Mouse (Mus musculus) neural tube, embryonic 15.5 days (tissue): Measurements from ENCODE around the gene Krtap12-1. TPM values are rescaled to one million over a fixed set of nuclear protein-coding genes. Genes with fewer than 3 reads are reported as not detected.
"Not testable (repeated sequence)": the region's sequence is repeated elsewhere in the genome, so short reads cannot be mapped to it uniquely, and the experiment has no call there.

ENCODE experiments used
- ATAC-seq: fragments of 200-750 bp; cut with Nextera tagmentation; 2 replicates; pipeline ENCODE4 v1.8.0; 2017; ENCODE audit warnings: mild to moderate bottlenecking, moderate TSS enrichment, moderate library complexity; ENCODE audit not compliant: low FRiP score
- H3K27ac ChIP-seq: fragments of 300-500 bp; sonication (generic); replicated peaks from 2 replicates; pipeline ENCODE4 v1.5.1; 2015; ENCODE audit warnings: mild to moderate bottlenecking, inconsistent platforms
- H3K27me3 ChIP-seq: fragments of 300-500 bp; sonication (generic); replicated peaks from 2 replicates; pipeline ENCODE4 v1.6.1; 2015; ENCODE audit warnings: inconsistent platforms
- H3K36me3 ChIP-seq: fragments of 300-500 bp; sonication (generic); 2 replicates; pipeline ENCODE4 v1.6.1; 2015; ENCODE audit warnings: inconsistent platforms
- H3K4me1 ChIP-seq: fragments of 300-500 bp; sonication (generic); 2 replicates; pipeline ENCODE4 v1.6.1; 2015; ENCODE audit warnings: inconsistent platforms
- H3K4me2 ChIP-seq: fragments of 300-500 bp; sonication (generic); 2 replicates; pipeline ENCODE4 v1.6.1; 2015; ENCODE audit warnings: inconsistent platforms, mild to moderate bottlenecking, moderate library complexity
- H3K4me3 ChIP-seq: fragments of 300-500 bp; sonication (generic); replicated peaks from 2 replicates; pipeline ENCODE4 v1.5.1; 2015; ENCODE audit warnings: mild to moderate bottlenecking, inconsistent platforms
- H3K9ac ChIP-seq: fragments of 300-500 bp; sonication (generic); replicated peaks from 2 replicates; pipeline ENCODE4 v1.6.1; 2015; ENCODE audit warnings: mild to moderate bottlenecking, inconsistent platforms
- H3K9me3 ChIP-seq: fragments of 300-500 bp; sonication (generic); replicated peaks from 2 replicates; pipeline ENCODE4 v1.6.1; 2016; ENCODE audit warnings: inconsistent platforms
- WGBS: fragments of 180-500 bp; shearing (Covaris S2); methylation state at CpG from one replicate; pipeline ENCODE4 v1.1.7; 2015; ENCODE audit warnings: mixed read lengths; 5-methylcytosine and 5-hydroxymethylcytosine counted together
- polyA plus RNA-seq: library from polyadenylated mRNA; unstranded; fragments of >200 nt; fragmentation: Nextera tagmentation; extraction: Ambion mirVana; gene quantifications from 2 replicates; pipeline ENCODE4 v1.2.1, GENCODE M21; 2015

Gene Krtap12-1
- not detected in 2 replicates for polyA plus RNA-seq

GRCm38 (mm10) chr10:77720299-77720698, at the start of gene Krtap12-1:
Gene Krtap12-1 (plus strand): TSS chr10:77720599.
- not testable (repeated sequence) for H3K27me3 ChIP-seq, ATAC-seq, H3K9ac ChIP-seq, H3K4me3 ChIP-seq, H3K4me1 ChIP-seq, H3K9me3 ChIP-seq, H3K4me2 ChIP-seq, H3K27ac ChIP-seq, H3K36me3 ChIP-seq
- WGBS, result 83% methylated on average over 1 of the region's 1 CpGs

GRCm38 (mm10) chr10:77670710-77671109, 49.7 kb upstream of the Krtap12-1 start:
- ATAC-seq, result no peak
- Histone ChIP-seq H3K9ac (no peak overlapping the region), H3K27ac (no peak overlapping the region), H3K4me2 (no peak overlapping the region), H3K9me3 (no peaks in the 10 kb centered on the region), H3K4me3 (no peak overlapping the region), H3K36me3 (no peaks in the 10 kb centered on the region), H3K4me1 (no peaks in the 10 kb centered on the region), H3K27me3 (peaks cover 2% of the 10 kb centered on the region; the same call in 1 of the 2 replicates)
- 87% methylated on average over 4 of the region's 4 CpGs for WGBS

DNA sequence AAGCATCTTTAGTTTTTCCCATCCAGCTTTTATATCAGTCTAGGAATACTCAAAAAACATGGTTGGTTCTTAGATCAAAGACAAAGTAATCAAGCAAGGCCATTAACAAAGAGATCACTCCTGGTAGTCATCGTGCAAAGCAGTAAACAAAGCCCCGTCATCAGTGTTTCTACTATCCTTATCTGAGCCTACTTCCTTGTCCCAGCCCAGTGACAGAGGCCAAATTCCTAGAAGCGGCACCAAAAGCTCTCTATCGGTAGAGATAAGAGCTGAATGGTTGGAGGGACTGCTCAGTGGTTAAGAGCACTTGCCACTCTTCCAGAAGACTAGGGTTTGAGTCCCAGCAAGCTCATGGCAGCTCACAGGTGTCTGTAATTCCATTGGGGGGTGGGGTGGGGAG, 48.9 kb upstream of the Krtap12-1 start:
- Histone ChIP-seq H3K36me3 (no peaks in the 10 kb centered on the region), H3K27ac (no peak overlapping the region), H3K4me3 (no peak overlapping the region), H3K9ac (no peak overlapping the region), H3K9me3 (no peaks in the 10 kb centered on the region), H3K4me1 (no peaks in the 10 kb centered on the region), H3K27me3 (peaks cover 10% of the 10 kb centered on the region), H3K4me2 (no peak overlapping the region)
- ATAC-seq, result no peak
- WGBS, result 73% methylated on average over 4 of the region's 4 CpGs

GRCm38 (mm10) chr10:77673765-77674164, 46.6 kb upstream of the Krtap12-1 start:
- H3K4me3 ChIP-seq, result no peak overlapping the region
- no peak overlapping the region for H3K27ac ChIP-seq
- no peaks in the 10 kb centered on the region for H3K36me3 ChIP-seq
- no peak for ATAC-seq
- H3K27me3 ChIP-seq, result peaks cover 32% of the 10 kb centered on the region
- 68% methylated on average over 13 of the region's 13 CpGs for WGBS
- H3K9me3 ChIP-seq, result no peaks in the 10 kb centered on the region
- H3K9ac ChIP-seq, result no peak overlapping the region
- H3K4me1 ChIP-seq, result peaks cover 15% of the 10 kb centered on the region
- no peak overlapping the region for H3K4me2 ChIP-seq

DNA sequence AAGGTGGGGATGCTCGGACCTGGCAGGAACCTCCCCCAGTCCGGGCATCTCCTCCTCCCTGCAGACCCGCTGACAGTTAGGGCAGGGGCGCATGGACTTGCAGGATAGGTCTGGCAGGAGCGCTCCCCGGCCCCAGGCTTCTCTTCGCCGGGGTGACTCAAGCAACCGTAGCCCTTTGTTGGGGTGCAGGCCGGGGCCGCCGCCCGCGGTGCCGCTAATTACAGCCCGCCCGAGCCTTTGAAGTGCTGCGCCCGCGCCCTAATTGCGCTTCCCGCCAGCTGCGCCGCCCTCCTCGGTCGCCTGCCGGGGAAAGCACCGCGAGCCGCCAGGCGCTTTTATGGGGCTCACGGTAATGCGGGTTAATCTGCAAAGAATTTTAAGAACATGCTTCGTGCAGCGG, 42.8 kb upstream of the Krtap12-1 start:
- H3K36me3 ChIP-seq, result no peaks in the 10 kb centered on the region
- peaks cover 41% of the 10 kb centered on the region for H3K27me3 ChIP-seq
- H3K9ac ChIP-seq, result 0 out of 2 replicates have a peak overlapping the region, but pooled peaks have one; percentile 1
- H3K27ac ChIP-seq, result no peak overlapping the region
- no peak for ATAC-seq
- H3K4me2 ChIP-seq, result peak overlapping the region; percentile 65
- peak overlapping the region; percentile 31 for H3K4me3 ChIP-seq
- H3K4me1 ChIP-seq, result peaks cover 15% of the 10 kb centered on the region
- WGBS, result under 1% methylated on average over 35 of the region's 35 CpGs
- H3K9me3 ChIP-seq, result no peaks in the 10 kb centered on the region

- WGBS, result 81% methylated on average over 7 of the region's 7 CpGs
These were observed 37.4 kb upstream of the Krtap12-1 start for GRCm38 (mm10) chr10:77682994-77683393.

DNA sequence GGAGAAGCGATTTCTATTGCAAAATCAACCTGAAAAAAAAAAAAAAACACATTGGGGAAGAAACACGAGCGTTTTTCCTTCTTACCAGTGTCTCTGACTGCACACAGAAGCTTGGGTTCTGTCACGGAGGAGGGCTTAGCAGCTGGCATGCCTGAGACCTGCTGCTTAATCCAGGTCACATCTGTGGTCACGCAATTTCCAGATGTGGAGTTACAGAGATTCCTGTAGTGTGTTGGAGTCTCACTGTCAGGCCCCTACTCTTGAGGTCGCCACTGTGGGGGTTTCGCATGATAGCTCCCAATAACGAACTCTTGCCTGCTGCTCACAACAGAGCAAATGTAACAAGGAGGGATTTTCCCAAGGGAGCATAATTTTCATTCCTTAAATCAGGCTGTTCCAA, 36.2 kb upstream of the Krtap12-1 start:
- WGBS, result 48% methylated on average over 8 of the region's 8 CpGs
- H3K27ac ChIP-seq, result no peak overlapping the region
- no peak overlapping the region for H3K9ac ChIP-seq
- no peaks in the 10 kb centered on the region for H3K36me3 ChIP-seq
- no peak overlapping the region for H3K4me2 ChIP-seq
- no peaks in the 10 kb centered on the region for H3K9me3 ChIP-seq
- no peak for ATAC-seq
- peaks cover 36% of the 10 kb centered on the region for H3K27me3 ChIP-seq
- H3K4me1 ChIP-seq, result peaks cover 19% of the 10 kb centered on the region
- no peak overlapping the region for H3K4me3 ChIP-seq

More at GRCm38 (mm10) chr10:77682994-77683393, 37.4 kb upstream of the Krtap12-1 start:
- H3K27ac ChIP-seq, result no peak overlapping the region
- H3K36me3 ChIP-seq, result no peaks in the 10 kb centered on the region
- no peaks in the 10 kb centered on the region for H3K9me3 ChIP-seq
- H3K4me2 ChIP-seq, result no peak overlapping the region
- peaks cover 24% of the 10 kb centered on the region for H3K4me1 ChIP-seq
- ATAC-seq, result no peak
- H3K4me3 ChIP-seq, result no peak overlapping the region
- no peak overlapping the region for H3K9ac ChIP-seq
- H3K27me3 ChIP-seq, result peaks cover 42% of the 10 kb centered on the region

DNA sequence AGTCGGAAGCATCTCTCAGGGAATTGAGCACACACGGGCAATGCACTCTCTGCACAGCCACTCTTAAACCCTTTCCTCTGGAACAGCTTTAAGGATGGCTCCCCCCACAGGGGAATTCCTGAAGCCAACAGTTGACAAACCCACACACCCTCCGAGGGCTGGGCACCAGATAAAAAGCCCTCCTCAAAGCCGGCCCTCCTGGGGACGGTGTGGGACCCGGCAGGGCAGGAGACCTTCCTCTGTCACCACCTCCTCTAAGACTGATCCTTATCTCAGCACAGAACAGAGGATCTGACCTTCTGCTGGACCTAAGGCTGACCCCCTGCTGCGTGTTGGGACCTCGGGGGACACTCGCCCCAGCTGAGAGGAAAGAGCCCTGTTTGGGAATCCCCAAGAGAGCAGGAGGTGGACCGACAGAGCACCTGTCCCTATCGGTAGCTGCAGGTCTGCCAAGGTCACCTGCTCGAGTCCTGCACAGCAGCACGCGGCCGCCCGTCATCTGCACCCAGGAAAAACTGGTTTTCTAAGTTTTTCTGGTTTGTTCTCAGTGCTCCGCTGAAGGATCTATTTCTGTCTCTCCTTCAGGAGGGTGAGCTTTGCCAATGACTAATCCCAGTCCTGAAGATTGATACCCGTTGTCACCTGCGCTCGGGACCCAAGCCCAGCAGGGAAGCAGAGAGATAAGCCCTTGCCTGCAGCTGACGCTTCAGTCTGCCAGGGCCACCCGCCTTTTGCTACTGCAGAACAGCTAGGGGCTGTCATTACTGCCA, 34.3 kb upstream of the Krtap12-1 start, which contains the start of gene Tspear:
TSS of gene Tspear (plus strand) at position 675 of the 770 bp plus-strand sequence.
- Histone ChIP-seq H3K4me2 (no peak within 1 kb of the TSS), H3K27ac (no peak within 1 kb of the TSS), H3K9ac (no peak within 1 kb of the TSS), H3K36me3 (no peaks in the 10 kb centered on the region), H3K9me3 (no peaks in the 10 kb centered on the region), H3K4me1 (peaks cover 25% of the 10 kb centered on the region), H3K4me3 (no peak within 1 kb of the TSS), H3K27me3 (peaks cover 31% of the 10 kb centered on the region)
- no peak for ATAC-seq
- 11% methylated on average over 22 of the region's 22 CpGs for WGBS

DNA sequence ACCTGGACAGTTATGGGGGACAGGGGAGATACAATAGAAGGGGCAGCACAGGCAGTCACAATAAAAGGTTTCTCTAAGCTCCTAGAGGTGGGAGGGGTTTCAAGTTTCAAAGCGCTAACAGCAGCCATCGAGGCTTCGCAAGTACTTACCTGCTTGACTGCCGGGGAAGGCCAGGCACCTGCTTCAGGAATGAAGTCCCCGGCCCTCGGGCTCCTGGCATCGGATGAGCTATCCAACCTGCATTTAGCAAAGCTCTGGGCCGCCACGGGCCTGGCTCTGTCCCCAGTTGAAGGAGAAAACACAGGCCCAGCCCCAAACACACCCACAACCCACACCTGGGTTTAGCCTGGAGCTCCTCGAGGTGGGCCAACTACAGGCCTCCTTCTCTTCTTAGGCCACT, 33.4 kb upstream of the Krtap12-1 start:
- Histone ChIP-seq H3K27me3 (peaks cover 31% of the 10 kb centered on the region), H3K4me1 (peaks cover 25% of the 10 kb centered on the region), H3K4me3 (no peak overlapping the region), H3K9ac (no peak overlapping the region), H3K27ac (no peak overlapping the region), H3K9me3 (no peaks in the 10 kb centered on the region), H3K36me3 (no peaks in the 10 kb centered on the region), H3K4me2 (no peak overlapping the region)
- WGBS, result 26% methylated on average over 10 of the region's 10 CpGs
- no peak for ATAC-seq

- not testable (repeated sequence) for H3K9me3 ChIP-seq, H3K36me3 ChIP-seq, H3K4me3 ChIP-seq, H3K4me2 ChIP-seq, H3K27ac ChIP-seq, ATAC-seq, H3K9ac ChIP-seq
- WGBS, result 63% methylated on average over 3 of the region's 3 CpGs
- peaks cover 17% of the 10 kb centered on the region for H3K4me1 ChIP-seq
- H3K27me3 ChIP-seq, result peaks cover 28% of the 10 kb centered on the region
These were observed 30.0 kb upstream of the Krtap12-1 start, which contains the start of gene Gm19402 for GRCm38 (mm10) chr10:77690356-77690807. Gene Gm19402 (minus strand): TSS chr10:77690757.

DNA sequence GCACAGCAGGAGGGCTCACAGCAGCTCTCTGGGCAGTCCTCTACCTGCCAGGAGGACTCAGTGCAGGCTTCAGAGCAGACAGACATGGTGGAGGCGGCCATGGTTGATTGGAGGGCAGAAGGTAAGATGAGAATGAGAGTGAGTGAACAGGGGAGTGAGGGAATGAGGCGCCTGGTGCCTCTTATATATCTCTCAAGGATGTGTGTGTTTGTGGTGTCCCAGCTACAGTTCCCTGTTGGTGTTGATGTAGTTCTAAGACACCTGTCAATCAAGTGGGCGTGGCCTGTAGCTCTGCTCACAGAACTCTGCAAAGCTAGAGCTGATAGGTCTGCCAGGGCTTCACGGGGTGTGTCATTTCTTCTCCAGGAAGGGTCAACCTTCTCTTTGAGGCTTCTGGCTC, 23.3 kb upstream of the Krtap12-1 start, which contains the start of gene Gm9508:
TSS of gene Gm9508 (minus strand) at position 101 of the 400 bp plus-strand sequence.
- no peak within 1 kb of the TSS for H3K4me3 ChIP-seq
- H3K9me3 ChIP-seq, result no peaks in the 10 kb centered on the region
- H3K4me2 ChIP-seq, result no peak within 1 kb of the TSS
- WGBS, result 51% methylated on average over 4 of the region's 4 CpGs
- no peak within 1 kb of the TSS for H3K9ac ChIP-seq
- ATAC-seq, result no peak
- H3K4me1 ChIP-seq, result no peaks in the 10 kb centered on the region
- no peaks in the 10 kb centered on the region for H3K27me3 ChIP-seq
- H3K36me3 ChIP-seq, result no peaks in the 10 kb centered on the region
- no peak within 1 kb of the TSS for H3K27ac ChIP-seq

GRCm38 (mm10) chr10:77706326-77706725, 14.1 kb upstream of the Krtap12-1 start, which contains the start of gene Gm10272:
Gene Gm10272 (plus strand): TSS chr10:77706626.
- no peaks in the 10 kb centered on the region for H3K9me3 ChIP-seq
- no peaks in the 10 kb centered on the region for H3K4me1 ChIP-seq
- no peak for ATAC-seq
- H3K27ac ChIP-seq, result no peak within 1 kb of the TSS
- H3K4me3 ChIP-seq, result no peak within 1 kb of the TSS
- no peaks in the 10 kb centered on the region for H3K27me3 ChIP-seq
- 84% methylated on average over 1 of the region's 1 CpGs for WGBS
- H3K36me3 ChIP-seq, result no peaks in the 10 kb centered on the region
- H3K4me2 ChIP-seq, result no peak within 1 kb of the TSS
- H3K9ac ChIP-seq, result no peak within 1 kb of the TSS
